15 mouse cellular contexts compared by ENCODE assay signal in genomic region chr9:19621297-19621696, GRCm38 (mm10). TPM values are rescaled to one million over a fixed set of nuclear protein-coding genes. Genes with fewer than 3 reads are reported as not detected.
DNase-seq lines count a peak whose midpoint lies in the region; ATAC-seq and TF ChIP-seq lines count a peak whose summit lies in the region.
"Had no signal": no experiment of that assay in that cellular context is flagged by ENCODE, and none has a peak within 500 bp of the region (broad histone marks: within the 10 kb centered on the region; RNA-seq: fewer than 3 reads in every experiment).

No protein-coding gene starts in this region.

- no peaks in the 10 kb centered on the region for H3K27me3 ChIP-seq in neural tube, embryonic 11.5 days (ENCODE audit: control insufficient read depth, insufficient read depth, low read length)
- H3K27me3 ChIP-seq in hindbrain, embryonic 13.5 days = no peaks in the 10 kb centered on the region
- H3K27me3 ChIP-seq in midbrain, embryonic 16.5 days (ENCODE audit: control insufficient read depth, insufficient read depth, low read depth, low read length) = no peaks in the 10 kb centered on the region
- H3K27me3 ChIP-seq in stomach, postnatal 0 days (ENCODE audit: control insufficient read depth, insufficient read depth, low read length) = no peaks in the 10 kb centered on the region
- H3K27me3 ChIP-seq: limb, embryonic 15.5 days; megakaryocyte, embryonic 14.5 days had no signal

- H3K9ac ChIP-seq in neural tube, embryonic 11.5 days (ENCODE audit: low read length) = no peak overlapping the region
- H3K9ac ChIP-seq in hindbrain, embryonic 13.5 days = no peak overlapping the region
- H3K9ac ChIP-seq in midbrain, embryonic 16.5 days (ENCODE audit: low read depth, low read length) = no peak overlapping the region
- no peak overlapping the region for H3K9ac ChIP-seq in stomach, postnatal 0 days (ENCODE audit: low read length)

- no peak overlapping the region for H3K4me2 ChIP-seq in neural tube, embryonic 11.5 days (ENCODE audit: low read depth)
- H3K4me2 ChIP-seq in hindbrain, embryonic 13.5 days = 0 out of 2 replicates have a peak overlapping the region, but pooled peaks have one; percentile 13
- no peak overlapping the region for H3K4me2 ChIP-seq in midbrain, embryonic 16.5 days (ENCODE audit: low read length)
- no peak overlapping the region for H3K4me2 ChIP-seq in stomach, postnatal 0 days (replicated peaks; ENCODE audit: low read depth)

- no peaks in the 10 kb centered on the region for H3K9me3 ChIP-seq in neural tube, embryonic 11.5 days (ENCODE audit: control insufficient read depth, low read length)
- no peaks in the 10 kb centered on the region for H3K9me3 ChIP-seq in hindbrain, embryonic 13.5 days
- H3K9me3 ChIP-seq in midbrain, embryonic 16.5 days (replicated peaks; ENCODE audit: control insufficient read depth, low read length, poor library complexity, severe bottlenecking) = no peaks in the 10 kb centered on the region
- no peaks in the 10 kb centered on the region for H3K9me3 ChIP-seq in stomach, postnatal 0 days (ENCODE audit: control insufficient read depth, low read length)
- H3K9me3 ChIP-seq: limb, embryonic 15.5 days; megakaryocyte, embryonic 14.5 days had no signal

- no peak for TF ChIP-seq EP300 in stomach, postnatal 0 days (optimal IDR thresholded peaks at IDR 0.05)

- 92% methylated on average over 3 of the region's 3 CpGs for WGBS in neural tube, embryonic 11.5 days
- WGBS in hindbrain, embryonic 13.5 days = 97% methylated on average over 3 of the region's 3 CpGs
- WGBS in midbrain, embryonic 16.5 days = 97% methylated on average over 3 of the region's 3 CpGs
- 95% methylated on average over 3 of the region's 3 CpGs for WGBS in stomach, postnatal 0 days

- no peak for TF ChIP-seq CTCF in stomach, postnatal 0 days (IDR thresholded peaks at IDR 0.05; ENCODE audit: low read depth)

- no peaks in the 10 kb centered on the region for H3K36me3 ChIP-seq in neural tube, embryonic 11.5 days (ENCODE audit: control insufficient read depth, insufficient read depth, low read length)
- peaks cover 11% of the 10 kb centered on the region for H3K36me3 ChIP-seq in hindbrain, embryonic 13.5 days
- 0 out of 2 replicates have a peak, but pooled peaks cover 2% of the 10 kb centered on the region for H3K36me3 ChIP-seq in midbrain, embryonic 16.5 days (ENCODE audit: control insufficient read depth, insufficient read depth, low read length)
- H3K36me3 ChIP-seq in stomach, postnatal 0 days (ENCODE audit: control insufficient read depth, insufficient read depth, low read length) = 0 out of 2 replicates have a peak, but pooled peaks cover 3% of the 10 kb centered on the region

- H3K4me1 ChIP-seq in neural tube, embryonic 11.5 days (ENCODE audit: control insufficient read depth, insufficient read depth, low read length) = no peaks in the 10 kb centered on the region
- no peaks in the 10 kb centered on the region for H3K4me1 ChIP-seq in hindbrain, embryonic 13.5 days (replicated peaks)
- H3K4me1 ChIP-seq in midbrain, embryonic 16.5 days (ENCODE audit: control insufficient read depth, insufficient read depth, low read length) = no peaks in the 10 kb centered on the region
- no peaks in the 10 kb centered on the region for H3K4me1 ChIP-seq in stomach, postnatal 0 days (replicated peaks; ENCODE audit: control insufficient read depth, insufficient read depth)
- H3K4me1 ChIP-seq: limb, embryonic 15.5 days had no signal

- no peak overlapping the region for H3K27ac ChIP-seq in neural tube, embryonic 11.5 days (ENCODE audit: low read depth, low read length)
- H3K27ac ChIP-seq in hindbrain, embryonic 13.5 days = no peak overlapping the region
- H3K27ac ChIP-seq in midbrain, embryonic 16.5 days (ENCODE audit: low read length) = no peak overlapping the region
- H3K27ac ChIP-seq in stomach, postnatal 0 days (replicated peaks) = no peak overlapping the region

- no peak overlapping the region for H3K4me3 ChIP-seq in neural tube, embryonic 11.5 days (ENCODE audit: low read depth, low read length)
- no peak overlapping the region for H3K4me3 ChIP-seq in hindbrain, embryonic 13.5 days
- H3K4me3 ChIP-seq in midbrain, embryonic 16.5 days (ENCODE audit: low read depth, low read length) = no peak overlapping the region
- H3K4me3 ChIP-seq in stomach, postnatal 0 days (ENCODE audit: low read depth, low read length) = no peak overlapping the region

- 0 out of 2 replicates have a peak, but pooled peaks have one; percentile 15 for ATAC-seq in neural tube, embryonic 11.5 days (ENCODE audit: insufficient read depth, low FRiP score, low TSS enrichment)
- peak; percentile 30; the same call in 1 of the 2 replicates for ATAC-seq in hindbrain, embryonic 13.5 days (ENCODE audit: low FRiP score)
- ATAC-seq in midbrain, embryonic 16.5 days = peak; percentile 52
- ATAC-seq in stomach, postnatal 0 days (ENCODE audit: low FRiP score, low TSS enrichment) = no peak

- DNase-seq in neural tube, embryonic 11.5 days (ENCODE audit: low spot score) = no peak
- no peak for DNase-seq in neural tube, embryonic 10.5 days (ENCODE audit: extremely low spot score, low spot score)
- no peak for DNase-seq in testis, postnatal 10 days (ENCODE audit: low spot score)
- DNase-seq in gastrocnemius, postnatal 25 days = no peak
- no peak for DNase-seq in stomach, postnatal 0 days (ENCODE audit: low spot score)

RNA-seq across cellular contexts. Expression of gene Zfp317, which starts 0.6 kb away (rescaled TPM):
- polyA plus RNA-seq in neural tube, embryonic 11.5 days (2014; fragmentation: Nextera tagmentation; extraction: Ambion mirVana) = 35.6 and 37.9 TPM in 2 replicates
- polyA plus RNA-seq in hindbrain, embryonic 13.5 days (2015; fragmentation: Nextera tagmentation; extraction: Ambion mirVana) = 38.4 and 38.6 TPM in 2 replicates
- polyA plus RNA-seq in midbrain, embryonic 16.5 days (2015; fragmentation: Nextera tagmentation; extraction: Ambion mirVana) = 38.1 and 43.9 TPM in 2 replicates
- total RNA-seq in gastrocnemius, postnatal 25 days (2021) = 10 to 100 TPM in 1 of 2 experiments, 1 to 10 TPM in 1; 9.9 to 11.1 TPM
- polyA plus RNA-seq in stomach, postnatal 0 days (2015; fragmentation: Nextera tagmentation; extraction: Ambion mirVana) = 9.0 and 9.9 TPM in 2 replicates

RNA-seq across cellular contexts. Expression of gene Olfr855, which starts 38.9 kb away (rescaled TPM):
- polyA plus RNA-seq in neural tube, embryonic 11.5 days (2014; fragmentation: Nextera tagmentation; extraction: Ambion mirVana) = not detected in 2 replicates
- polyA plus RNA-seq in hindbrain, embryonic 13.5 days (2015; fragmentation: Nextera tagmentation; extraction: Ambion mirVana) = not detected in 2 replicates
- not detected in 2 replicates for polyA plus RNA-seq in midbrain, embryonic 16.5 days (2015; fragmentation: Nextera tagmentation; extraction: Ambion mirVana)
- total RNA-seq in gastrocnemius, postnatal 25 days (2021) = not detected
- polyA plus RNA-seq in stomach, postnatal 0 days (2015; fragmentation: Nextera tagmentation; extraction: Ambion mirVana) = not detected in 2 replicates
- total RNA-seq: gastrocnemius, postnatal 10 days; heart, postnatal 4 days had no signal
- polyA plus RNA-seq: heart, embryonic 11.5 days; kidney, adult 2 months; limb, embryonic 15.5 days; lung, embryonic 16.5 days; thymus, postnatal 0 days had no signal

RNA-seq across cellular contexts. Expression of gene Olfr854, which starts 54.1 kb away (rescaled TPM):
- not detected in 2 replicates for polyA plus RNA-seq in neural tube, embryonic 11.5 days (2014; fragmentation: Nextera tagmentation; extraction: Ambion mirVana)
- not detected in 2 replicates for polyA plus RNA-seq in hindbrain, embryonic 13.5 days (2015; fragmentation: Nextera tagmentation; extraction: Ambion mirVana)
- not detected in 2 replicates for polyA plus RNA-seq in midbrain, embryonic 16.5 days (2015; fragmentation: Nextera tagmentation; extraction: Ambion mirVana)
- not detected for total RNA-seq in gastrocnemius, postnatal 25 days (2021)
- polyA plus RNA-seq in stomach, postnatal 0 days (2015; fragmentation: Nextera tagmentation; extraction: Ambion mirVana) = not detected in 2 replicates
- total RNA-seq: gastrocnemius, postnatal 10 days; heart, postnatal 4 days had no signal
- polyA plus RNA-seq: heart, embryonic 11.5 days; kidney, adult 2 months; limb, embryonic 15.5 days; lung, embryonic 16.5 days; thymus, postnatal 0 days had no signal
